Mouse (Mus musculus) E14TG2a.4 (cell line): ENCODE measurements around the gene Wdr62.

Experiments
- CTCF ChIP-seq: conservative IDR thresholded peaks from 2 replicates; pipeline ENCODE4 v1.5.1; 2014; ENCODE audit warnings: low read length
- NANOG ChIP-seq: IDR thresholded peaks from 2 replicates; pipeline ENCODE4 v1.6.1; 2014; ENCODE audit warnings: borderline replicate concordance, low read length, mixed read lengths
- POU5F1 ChIP-seq: IDR thresholded peaks from 2 replicates; pipeline ENCODE4 v1.6.1; 2014; ENCODE audit warnings: low read length, borderline replicate concordance

DNA sequence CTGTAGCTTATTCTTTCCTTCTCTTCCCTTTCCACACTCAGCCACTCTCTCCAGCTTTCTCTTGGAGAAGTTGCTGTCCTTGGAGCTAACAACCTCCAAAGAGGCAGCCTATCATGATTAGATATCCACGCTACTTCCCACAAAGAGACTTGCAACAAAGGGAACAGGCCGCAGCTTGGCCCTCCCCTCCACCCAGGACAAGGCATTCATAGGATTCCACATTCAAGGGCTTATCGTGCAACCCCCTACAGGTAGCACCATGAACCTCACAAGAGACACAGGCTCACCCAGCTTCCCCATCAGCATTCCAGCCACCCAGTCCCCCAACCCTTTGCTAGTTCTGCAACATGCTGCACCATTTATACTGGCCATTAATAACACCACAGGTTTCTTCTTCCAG, 13.4 kb downstream of the Wdr62 start:
- TF ChIP-seq CTCF, result 0 out of 2 replicates have a peak, but pooled peaks have one; percentile 5
- no peak for TF ChIP-seq NANOG
- no peak for TF ChIP-seq POU5F1
